ENCODE assay signal across 20 mouse cellular contexts in genomic region chr1:19583071-19584034, GRCm38 (mm10).
DNase-seq lines count a peak whose midpoint lies in the region; ATAC-seq and TF ChIP-seq lines count a peak whose summit lies in the region.
"Had no signal": no experiment of that assay in that cellular context is flagged by ENCODE, and none has a peak within 500 bp of the region (broad histone marks: within the 10 kb centered on the region; RNA-seq: fewer than 3 reads in every experiment).

No protein-coding gene starts in this region.

- H3K9ac ChIP-seq in forebrain, postnatal 0 days: no peak overlapping the region
- H3K9ac ChIP-seq in forebrain, embryonic 12.5 days: no peak overlapping the region
- H3K9ac ChIP-seq in midbrain, embryonic 15.5 days: no peak overlapping the region
- H3K9ac ChIP-seq: embryonic facial prominence, embryonic 13.5 days; heart, embryonic 12.5 days; hindbrain, embryonic 14.5 days; intestine, embryonic 15.5 days had no signal

- no peaks in the 10 kb centered on the region for H3K9me3 ChIP-seq in forebrain, postnatal 0 days (ENCODE audit: low read length)
- H3K9me3 ChIP-seq in forebrain, embryonic 12.5 days: no peaks in the 10 kb centered on the region
- H3K9me3 ChIP-seq in midbrain, embryonic 15.5 days: no peaks in the 10 kb centered on the region
- H3K9me3 ChIP-seq: embryonic facial prominence, embryonic 13.5 days; forebrain, embryonic 10.5 days; heart, embryonic 12.5 days; hindbrain, embryonic 10.5 days; intestine, embryonic 15.5 days had no signal

- no peak for TF ChIP-seq POLR2A in brain, embryonic 14.5 days (IDR thresholded peaks at IDR 0.05; ENCODE audit: borderline replicate concordance, extremely low read depth, insufficient read depth, insufficient read length, poor library complexity, severe bottlenecking)

- ATAC-seq in forebrain, postnatal 0 days: no peak
- ATAC-seq in forebrain, embryonic 12.5 days (ENCODE audit: low FRiP score): no peak
- peak; percentile 91 for ATAC-seq in midbrain, embryonic 15.5 days (replicated peaks)
- ATAC-seq: intestine, embryonic 15.5 days had no signal

- WGBS in forebrain, postnatal 0 days: 42% methylated on average over 12 of the region's 12 CpGs
- 56% methylated on average over 12 of the region's 12 CpGs for WGBS in forebrain, embryonic 12.5 days
- WGBS in midbrain, embryonic 15.5 days: 30% methylated on average over 12 of the region's 12 CpGs

- DNase-seq in forebrain, postnatal 0 days: peak; percentile 1
- peak; percentile 69 for DNase-seq in brain, embryonic 14.5 days (ENCODE audit: low read depth)
- DNase-seq in fat pad, adult 2 months (ENCODE audit: extremely low read depth, low read depth, low spot score): peak; percentile 46
- DNase-seq in urinary bladder, postnatal 14 days (ENCODE audit: low spot score): no peak
- no peak for DNase-seq in thymus, postnatal 14 days
- DNase-seq: adrenal gland, adult 2 months; adrenal gland, postnatal 36 days; cerebellum, adult 11 months; cerebellum, adult 8-10 months; cerebellum, postnatal 14 days; embryo, embryonic 11 days; gastrocnemius, postnatal 14 days had no signal

- no peaks in the 10 kb centered on the region for H3K4me1 ChIP-seq in forebrain, postnatal 0 days (ENCODE audit: insufficient read depth)
- H3K4me1 ChIP-seq in forebrain, embryonic 12.5 days: peaks cover 11% of the 10 kb centered on the region
- H3K4me1 ChIP-seq in midbrain, embryonic 15.5 days: peaks cover 12% of the 10 kb centered on the region
- H3K4me1 ChIP-seq: heart, embryonic 12.5 days; hindbrain, embryonic 10.5 days; intestine, embryonic 15.5 days had no signal

- H3K27ac ChIP-seq in forebrain, postnatal 0 days (ENCODE audit: low read depth, low read length): no peak overlapping the region
- H3K27ac ChIP-seq in forebrain, embryonic 12.5 days: no peak overlapping the region
- peak overlapping the region; percentile 67 for H3K27ac ChIP-seq in midbrain, embryonic 15.5 days
- H3K27ac ChIP-seq: embryonic facial prominence, embryonic 13.5 days; forebrain, embryonic 10.5 days; hindbrain, embryonic 10.5 days; hindbrain, embryonic 14.5 days; intestine, embryonic 15.5 days had no signal

- H3K4me2 ChIP-seq in forebrain, postnatal 0 days (ENCODE audit: low read depth): no peak overlapping the region
- H3K4me2 ChIP-seq in forebrain, embryonic 12.5 days: no peak overlapping the region
- no peak overlapping the region; the same call in 1 of the 2 replicates for H3K4me2 ChIP-seq in midbrain, embryonic 15.5 days
- H3K4me2 ChIP-seq: embryonic facial prominence, embryonic 13.5 days; heart, embryonic 12.5 days; hindbrain, embryonic 14.5 days; intestine, embryonic 15.5 days had no signal

- H3K4me3 ChIP-seq in forebrain, postnatal 0 days (ENCODE audit: low read depth, low read length): no peak overlapping the region
- no peak overlapping the region for H3K4me3 ChIP-seq in forebrain, embryonic 12.5 days (replicated peaks)
- no peak overlapping the region for H3K4me3 ChIP-seq in midbrain, embryonic 15.5 days
- H3K4me3 ChIP-seq: embryonic facial prominence, embryonic 13.5 days; forebrain, embryonic 10.5 days; heart, embryonic 12.5 days; hindbrain, embryonic 10.5 days; intestine, embryonic 15.5 days had no signal

- no peaks in the 10 kb centered on the region for H3K27me3 ChIP-seq in forebrain, postnatal 0 days (ENCODE audit: insufficient read depth, low read length)
- no peaks in the 10 kb centered on the region for H3K27me3 ChIP-seq in forebrain, embryonic 12.5 days
- no peaks in the 10 kb centered on the region for H3K27me3 ChIP-seq in midbrain, embryonic 15.5 days (replicated peaks)
- H3K27me3 ChIP-seq: embryonic facial prominence, embryonic 13.5 days; heart, embryonic 12.5 days; intestine, embryonic 15.5 days had no signal

- TF ChIP-seq CTCF in forebrain, postnatal 0 days (IDR thresholded peaks at IDR 0.05; ENCODE audit: low read depth): no peak
- no peak for TF ChIP-seq CTCF in brain, embryonic 14.5 days (IDR thresholded peaks at IDR 0.05; ENCODE audit: borderline replicate concordance, extremely low read depth, insufficient read depth, insufficient read length)

- H3K36me3 ChIP-seq in forebrain, postnatal 0 days (ENCODE audit: insufficient read depth): no peaks in the 10 kb centered on the region
- no peaks in the 10 kb centered on the region for H3K36me3 ChIP-seq in forebrain, embryonic 12.5 days (replicated peaks)
- no peaks in the 10 kb centered on the region for H3K36me3 ChIP-seq in midbrain, embryonic 15.5 days (replicated peaks)
- H3K36me3 ChIP-seq: embryonic facial prominence, embryonic 13.5 days; forebrain, embryonic 10.5 days; heart, embryonic 12.5 days; hindbrain, embryonic 10.5 days; intestine, embryonic 15.5 days had no signal

Comparison
In these comparisons a context has a peak if more than half of its experiments do, and no peak if none do; other contexts are left out.
1. DNase-seq: peak in forebrain, postnatal 0 days (single experiment), brain, embryonic 14.5 days (single experiment) and fat pad, adult 2 months (single experiment); none in urinary bladder, postnatal 14 days (single experiment) and thymus, postnatal 14 days (single experiment).